Mouse (Mus musculus): ENCODE measurements around the gene Tmem247. TPM values are rescaled to one million over a fixed set of nuclear protein-coding genes. Genes with fewer than 3 reads are reported as not detected.

Tmem247 gene
- polyA plus RNA-seq, 1 experiment from 2014 or later, result not detected

GRCm38 (mm10) chr17:86903596-86903995 is 13.6 kb upstream of the Tmem247 start:
- 54% methylated on average over 7 of the region's 7 CpGs for WGBS
- Histone ChIP-seq H3K27me3 (peaks cover 12% of the 10 kb centered on the region), H3K9me3 (no peaks in the 10 kb centered on the region), H3K36me3 (no peaks in the 10 kb centered on the region), H3K9ac (no peak overlapping the region), H3K4me3 (no peak overlapping the region), H3K27ac (no peak overlapping the region), H3K4me1 (peaks cover 15% of the 10 kb centered on the region), H3K4me2 (no peak overlapping the region)
- ATAC-seq (ENCODE audit: insufficient number of reproducible peaks, insufficient read depth, low FRiP score, low TSS enrichment, low read depth), result no peak

GRCm38 (mm10) chr17:86904206-86904605 is 12.9 kb upstream of the Tmem247 start:
- Histone ChIP-seq H3K9ac (no peak overlapping the region), H3K27me3 (peaks cover 14% of the 10 kb centered on the region), H3K36me3 (no peaks in the 10 kb centered on the region), H3K4me3 (no peak overlapping the region), H3K27ac (no peak overlapping the region), H3K4me2 (no peak overlapping the region), H3K4me1 (peaks cover 15% of the 10 kb centered on the region), H3K9me3 (no peaks in the 10 kb centered on the region)
- WGBS, result 66% methylated on average over 3 of the region's 3 CpGs
- ATAC-seq (ENCODE audit: insufficient number of reproducible peaks, insufficient read depth, low FRiP score, low TSS enrichment, low read depth), result no peak

GRCm38 (mm10) chr17:86905297-86906135 is 11.6 kb upstream of the Tmem247 start:
- 14% methylated on average over 19 of the region's 19 CpGs for WGBS
- H3K9ac ChIP-seq, result peak overlapping the region; percentile 7; the same call in 1 of the 2 replicates
- 0 out of 2 replicates have a peak, but pooled peaks have one; percentile 7 for ATAC-seq (ENCODE audit: insufficient number of reproducible peaks, insufficient read depth, low FRiP score, low TSS enrichment, low read depth)
- no peak overlapping the region for H3K4me3 ChIP-seq
- peaks cover 14% of the 10 kb centered on the region for H3K27me3 ChIP-seq
- H3K9me3 ChIP-seq, result no peaks in the 10 kb centered on the region
- no peaks in the 10 kb centered on the region for H3K36me3 ChIP-seq
- H3K4me2 ChIP-seq, result peak overlapping the region; percentile 48
- H3K27ac ChIP-seq, result 0 out of 2 replicates have a peak overlapping the region, but pooled peaks have one; percentile 1
- H3K4me1 ChIP-seq, result peaks cover 15% of the 10 kb centered on the region

- H3K27ac ChIP-seq, result no peak overlapping the region
- 0 out of 2 replicates have a peak, but pooled peaks have one; percentile 5 for ATAC-seq (ENCODE audit: insufficient number of reproducible peaks, insufficient read depth, low FRiP score, low TSS enrichment, low read depth)
- peaks cover 14% of the 10 kb centered on the region for H3K27me3 ChIP-seq
- no peak overlapping the region for H3K9ac ChIP-seq
- no peaks in the 10 kb centered on the region for H3K36me3 ChIP-seq
- H3K9me3 ChIP-seq, result no peaks in the 10 kb centered on the region
- WGBS, result 4% methylated on average over 9 of the region's 9 CpGs
- H3K4me3 ChIP-seq, result no peak overlapping the region
- H3K4me1 ChIP-seq, result peaks cover 15% of the 10 kb centered on the region
- H3K4me2 ChIP-seq, result peak overlapping the region; percentile 48
Observed at GRCm38 (mm10) chr17:86906136-86906461, 11.0 kb upstream of the Tmem247 start.

GRCm38 (mm10) chr17:86906601-86907000 is 10.5 kb upstream of the Tmem247 start:
- Histone ChIP-seq H3K27ac (no peak overlapping the region), H3K9me3 (no peaks in the 10 kb centered on the region), H3K9ac (no peak overlapping the region), H3K4me2 (no peak overlapping the region), H3K27me3 (peaks cover 14% of the 10 kb centered on the region), H3K4me1 (peaks cover 15% of the 10 kb centered on the region), H3K4me3 (no peak overlapping the region), H3K36me3 (no peaks in the 10 kb centered on the region)
- WGBS, result 31% methylated on average over 6 of the region's 6 CpGs
- no peak for ATAC-seq (ENCODE audit: insufficient number of reproducible peaks, insufficient read depth, low FRiP score, low TSS enrichment, low read depth)

- Histone ChIP-seq H3K4me2 (no peak overlapping the region), H3K9me3 (no peaks in the 10 kb centered on the region), H3K27ac (no peak overlapping the region), H3K4me1 (peaks cover 15% of the 10 kb centered on the region), H3K36me3 (no peaks in the 10 kb centered on the region), H3K4me3 (no peak overlapping the region), H3K27me3 (peaks cover 14% of the 10 kb centered on the region), H3K9ac (no peak overlapping the region)
- no peak for ATAC-seq (ENCODE audit: insufficient number of reproducible peaks, insufficient read depth, low FRiP score, low TSS enrichment, low read depth)
- 82% methylated on average over 3 of the region's 3 CpGs for WGBS
Observed at GRCm38 (mm10) chr17:86907092-86907491, 10.1 kb upstream of the Tmem247 start.

- H3K4me3 ChIP-seq, result no peak overlapping the region
- H3K9me3 ChIP-seq, result no peaks in the 10 kb centered on the region
- no peaks in the 10 kb centered on the region for H3K36me3 ChIP-seq
- ATAC-seq (ENCODE audit: insufficient number of reproducible peaks, insufficient read depth, low FRiP score, low TSS enrichment, low read depth), result no peak
- H3K27me3 ChIP-seq, result peaks cover 14% of the 10 kb centered on the region
- no peak overlapping the region for H3K4me2 ChIP-seq
- WGBS, result 62% methylated on average over 8 of the region's 8 CpGs
- H3K27ac ChIP-seq, result no peak overlapping the region
- H3K9ac ChIP-seq, result no peak overlapping the region
- H3K4me1 ChIP-seq, result peaks cover 15% of the 10 kb centered on the region
Observed at GRCm38 (mm10) chr17:86908316-86908715, 8.8 kb upstream of the Tmem247 start.

GRCm38 (mm10) chr17:86909733-86910495 is 7.2 kb upstream of the Tmem247 start:
- no peak overlapping the region for H3K27ac ChIP-seq
- peaks cover 11% of the 10 kb centered on the region for H3K4me1 ChIP-seq
- H3K4me3 ChIP-seq, result no peak overlapping the region
- H3K9ac ChIP-seq, result no peak overlapping the region
- WGBS, result 65% methylated on average over 14 of the region's 14 CpGs
- H3K27me3 ChIP-seq, result peaks cover 14% of the 10 kb centered on the region; the same call in 1 of the 2 replicates
- ATAC-seq (ENCODE audit: insufficient number of reproducible peaks, insufficient read depth, low FRiP score, low TSS enrichment, low read depth), result no peak
- H3K4me2 ChIP-seq, result no peak overlapping the region
- no peaks in the 10 kb centered on the region for H3K9me3 ChIP-seq
- H3K36me3 ChIP-seq, result no peaks in the 10 kb centered on the region

- Histone ChIP-seq H3K9me3 (no peaks in the 10 kb centered on the region), H3K36me3 (no peaks in the 10 kb centered on the region), H3K4me2 (no peak overlapping the region), H3K4me3 (no peak overlapping the region), H3K27ac (no peak overlapping the region), H3K9ac (no peak overlapping the region), H3K27me3 (peaks cover 14% of the 10 kb centered on the region; the same call in 1 of the 2 replicates), H3K4me1 (no peaks in the 10 kb centered on the region; the same call in 1 of the 2 replicates)
- WGBS, result 71% methylated on average over 5 of the region's 5 CpGs
- ATAC-seq (ENCODE audit: insufficient number of reproducible peaks, insufficient read depth, low FRiP score, low TSS enrichment, low read depth), result no peak
Observed at GRCm38 (mm10) chr17:86911261-86911660, 5.9 kb upstream of the Tmem247 start.

- Histone ChIP-seq H3K27ac (no peak overlapping the region), H3K27me3 (0 out of 2 replicates have a peak, but pooled peaks cover 5% of the 10 kb centered on the region), H3K4me2 (no peak overlapping the region), H3K36me3 (no peaks in the 10 kb centered on the region), H3K4me3 (no peak overlapping the region), H3K9me3 (no peaks in the 10 kb centered on the region), H3K4me1 (no peaks in the 10 kb centered on the region; the same call in 1 of the 2 replicates), H3K9ac (no peak overlapping the region)
- WGBS, result 78% methylated on average over 7 of the region's 7 CpGs
- ATAC-seq (ENCODE audit: insufficient number of reproducible peaks, insufficient read depth, low FRiP score, low TSS enrichment, low read depth), result no peak
Observed at GRCm38 (mm10) chr17:86913003-86913607, 4.0 kb upstream of the Tmem247 start.

- Histone ChIP-seq H3K9me3 (no peaks in the 10 kb centered on the region), H3K4me3 (no peak overlapping the region), H3K4me2 (no peak overlapping the region), H3K4me1 (no peaks in the 10 kb centered on the region), H3K36me3 (no peaks in the 10 kb centered on the region), H3K27me3 (no peaks in the 10 kb centered on the region), H3K27ac (no peak overlapping the region), H3K9ac (no peak overlapping the region)
- 80% methylated on average over 4 of the region's 4 CpGs for WGBS
- no peak for ATAC-seq (ENCODE audit: insufficient number of reproducible peaks, insufficient read depth, low FRiP score, low TSS enrichment, low read depth)
Observed at GRCm38 (mm10) chr17:86915540-86915939, 1.6 kb upstream of the Tmem247 start.
